Mouse (Mus musculus) CH12.LX (cell line): ENCODE measurements around the gene Lonp1. TPM values are rescaled to one million over a fixed set of nuclear protein-coding genes. Genes with fewer than 3 reads are reported as not detected.

Source experiments
- DNase-seq: peaks from one replicate; pipeline ENCODE4 v3.0.0-alpha.2; 2013; ENCODE audit errors: extremely low read depth
- H3K27ac ChIP-seq: 2 replicates; pipeline ENCODE4 v1.5.1; 2012; ENCODE audit warnings: low read depth, mild to moderate bottlenecking, control low read depth, moderate library complexity; ENCODE audit not compliant: insufficient read depth
- H3K27me3 ChIP-seq: replicated peaks from 2 replicates; pipeline ENCODE3; 2012; ENCODE audit warnings: inconsistent platforms
- H3K36me3 ChIP-seq, 2 experiments: replicated peaks in 1 of 2; 2 replicates each; pipeline versions ENCODE3 to v1.6.1; 2012; ENCODE audit warnings: inconsistent platforms in 1 of 2, low read length in 1 of 2, mild to moderate bottlenecking in 1 of 2, mixed read lengths in 1 of 2, moderate library complexity in 1 of 2; ENCODE audit not compliant: control insufficient read depth in 1 of 2, insufficient read depth in 1 of 2
- H3K4me1 ChIP-seq, 2 experiments: 2 replicates each; pipeline ENCODE4 v1.6.1; 2012; ENCODE audit warnings: inconsistent platforms in 1 of 2, moderate library complexity in 1 of 2; ENCODE audit not compliant: insufficient read depth in 2 of 2, control insufficient read depth in 1 of 2
- H3K4me2 ChIP-seq: 2 replicates; pipeline ENCODE4 v1.6.1; 2012; ENCODE audit warnings: low read depth, mild to moderate bottlenecking, control low read depth; ENCODE audit not compliant: poor library complexity, insufficient read depth, severe bottlenecking
- H3K4me3 ChIP-seq, 3 experiments: fragments of 150-350 bp in 1 of 3; sonication (generic) in 1 of 3; replicated peaks in 1 of 3; 2 replicates each; pipeline versions ENCODE3 to v1.5.1; 2011 to 2012; ENCODE audit warnings: low read depth in 2 of 3, low read length in 2 of 3, mild to moderate bottlenecking in 2 of 3, moderate library complexity in 2 of 3, control low read depth in 1 of 3, improper control_type of control experiment in 1 of 3, inconsistent platforms in 1 of 3, mixed read lengths in 1 of 3; ENCODE audit not compliant: poor library complexity in 1 of 3
- H3K79me2 ChIP-seq: replicated peaks from 2 replicates; pipeline ENCODE4 v1.6.1; 2012; ENCODE audit warnings: mild to moderate bottlenecking, moderate library complexity; ENCODE audit not compliant: control insufficient read depth, poor library complexity, insufficient read depth, severe bottlenecking; ENCODE audit errors: extremely low read depth
- H3K9ac ChIP-seq: 2 replicates; pipeline ENCODE4 v1.6.1; 2012; ENCODE audit warnings: low read depth, mild to moderate bottlenecking, control low read depth, moderate library complexity; ENCODE audit not compliant: insufficient read depth
- H3K9me3 ChIP-seq: replicated peaks from 2 replicates; pipeline ENCODE3; 2012; ENCODE audit warnings: low read length, inconsistent platforms, mixed read lengths
- CHD1 ChIP-seq: IDR thresholded peaks from 2 replicates; pipeline ENCODE4 v1.6.1; 2012; ENCODE audit warnings: low read depth, low read length, improper control_type of control experiment, inconsistent platforms
- CHD2 ChIP-seq: IDR thresholded peaks from 2 replicates; pipeline ENCODE4 v1.6.1; 2011; ENCODE audit warnings: low read length, improper control_type of control experiment
- CTCF ChIP-seq, 2 experiments: IDR thresholded peaks in 1 of 2; conservative IDR thresholded peaks in 1 of 2; 2 replicates each; pipeline ENCODE4 v1.5.1; 2011 to 2012; ENCODE audit warnings: low read depth in 2 of 2, low read length in 2 of 2, improper control_type of control experiment in 1 of 2, inconsistent platforms in 1 of 2, mild to moderate bottlenecking in 1 of 2, moderate library complexity in 1 of 2
- ETS1 ChIP-seq: conservative IDR thresholded peaks from 2 replicates; pipeline ENCODE4 v1.6.1; 2012; ENCODE audit warnings: low read depth, mild to moderate bottlenecking, inconsistent platforms, low read length, improper control_type of control experiment, moderate library complexity
- GABPA ChIP-seq: IDR thresholded peaks from 2 replicates; pipeline ENCODE4 v1.6.1; 2012; ENCODE audit warnings: low read depth, low read length, improper control_type of control experiment, inconsistent platforms; ENCODE audit not compliant: insufficient replicate concordance
- IRF4 ChIP-seq: IDR thresholded peaks from 2 replicates; pipeline ENCODE4 v1.6.1; 2014; ENCODE audit warnings: low read depth, mild to moderate bottlenecking, inconsistent platforms, low read length, improper control_type of control experiment
- JUND ChIP-seq: conservative IDR thresholded peaks from 2 replicates; pipeline ENCODE4 v1.6.1; 2011; ENCODE audit warnings: low read depth, low read length, improper control_type of control experiment
- MEF2A ChIP-seq: IDR thresholded peaks from 2 replicates; pipeline ENCODE4 v1.6.1; 2014; ENCODE audit warnings: low read depth, mild to moderate bottlenecking, inconsistent platforms, low read length, improper control_type of control experiment, borderline replicate concordance
- MXI1 ChIP-seq: IDR thresholded peaks from 2 replicates; pipeline ENCODE4 v1.6.1; 2011; ENCODE audit warnings: mild to moderate bottlenecking, low read depth, low read length, improper control_type of control experiment
- PAX5 ChIP-seq: IDR thresholded peaks from 2 replicates; pipeline ENCODE4 v1.6.1; 2012; ENCODE audit warnings: low read length, inconsistent platforms, mixed read lengths
- POLR2A ChIP-seq: IDR thresholded peaks from 2 replicates; pipeline ENCODE4 v1.6.1; 2011; ENCODE audit warnings: low read depth, mild to moderate bottlenecking, improper control_type of control experiment, low read length
- RCOR1 ChIP-seq: conservative IDR thresholded peaks from 2 replicates; pipeline ENCODE4 v1.6.1; 2012; ENCODE audit warnings: low read depth, mild to moderate bottlenecking, inconsistent platforms, low read length, improper control_type of control experiment
- SMC3 ChIP-seq: IDR thresholded peaks from 2 replicates; pipeline ENCODE4 v1.6.1; 2011; ENCODE audit warnings: low read depth, low read length, improper control_type of control experiment
- TCF12 ChIP-seq: IDR thresholded peaks from 2 replicates; pipeline ENCODE4 v1.6.1; 2014; ENCODE audit warnings: low read depth, mild to moderate bottlenecking, inconsistent platforms, low read length, improper control_type of control experiment
- USF2 ChIP-seq: conservative IDR thresholded peaks from 2 replicates; pipeline ENCODE4 v1.6.1; 2011; ENCODE audit warnings: low read depth, low read length, improper control_type of control experiment
- ZMIZ1 ChIP-seq: IDR thresholded peaks from 2 replicates; pipeline ENCODE4 v1.6.1; 2012; ENCODE audit warnings: low read depth, mild to moderate bottlenecking, inconsistent platforms, low read length, improper control_type of control experiment
- ZNF384 ChIP-seq: IDR thresholded peaks from 2 replicates; pipeline ENCODE4 v1.6.1; 2012; ENCODE audit warnings: low read depth, low read length, improper control_type of control experiment, inconsistent platforms
- dilution Hi-C: fragments of 300-500 bp; cut with MboI; formaldehyde crosslinking; loops from 2 replicates; pipeline ENCODE4 v1.14.3; 2020; ENCODE audit warnings: low sequenced_read_pairs; ENCODE audit not compliant: extremely low pct_unique_long_range_greater_than_20kb, extremely low pct_ligation_motif_present
- in situ Hi-C: fragments of 300-500 bp; cut with MboI; formaldehyde crosslinking; loops from 3 replicates; pipeline ENCODE4 v1.14.3; 2019; ENCODE audit warnings: low sequenced_read_pairs, low pct_ligation_motif_present, low pct_unique_long_range_greater_than_20kb, mixed read lengths
- polyA plus RNA-seq: library from polyadenylated mRNA; unstranded; fragments of >175 nt; gene quantifications from 2 replicates; pipeline ENCODE4 v1.2.1, GENCODE M21; 2012; ENCODE audit warnings: low read depth; ENCODE audit not compliant: insufficient read length
- total RNA-seq, 2 experiments: library from RNA; depleted of rRNA; stranded (reverse); fragments of 300-350 nt in 1 of 2; fragments of >200 nt in 1 of 2; gene quantifications; 2 replicates each; pipeline ENCODE4 v1.2.3; 2012 to 2014

Lonp1 gene
- total and polyA plus RNA-seq, 3 experiments, result 69.6 to 151 (median 99.4) TPM

GRCm38 (mm10) chr17:56615792-56616191 lies 10.9 kb downstream of the Lonp1 start:
- H3K4me1 ChIP-seq, result peaks cover 21 to 44% of the 10 kb centered on the region in 2 experiments
- no peak overlapping the region for H3K27ac ChIP-seq
- no peak for DNase-seq
- no peak overlapping the region for H3K4me2 ChIP-seq
- no peaks in the 10 kb centered on the region for H3K27me3 ChIP-seq
- TF ChIP-seq MXI1 (no peak), USF2 (no peak), ZNF384 (no peak), RCOR1 (no peak), POLR2A (0 out of 2 replicates have a peak, but pooled peaks have one; percentile 33), IRF4 (no peak), MEF2A (no peak), ZMIZ1 (0 out of 2 replicates have a peak, but pooled peaks have one; percentile 6)
- H3K79me2 ChIP-seq, result peaks cover 35% of the 10 kb centered on the region
- no peak overlapping the region for H3K4me3 ChIP-seq
- H3K36me3 ChIP-seq, result peaks cover 70 to 72% of the 10 kb centered on the region in 2 experiments
- dilution Hi-C loops (no loop called here), in situ Hi-C loops (no loop called here)
- H3K9me3 ChIP-seq, result no peaks in the 10 kb centered on the region
- H3K9ac ChIP-seq, result no peak overlapping the region

GRCm38 (mm10) chr17:56615136-56615784 lies 11.4 kb downstream of the Lonp1 start:
- dilution Hi-C loops (no loop called here), in situ Hi-C loops (no loop called here)
- Histone ChIP-seq H3K4me1 (peaks cover 21 to 49% of the 10 kb centered on the region in 2 experiments), H3K79me2 (peaks cover 37% of the 10 kb centered on the region), H3K9me3 (no peaks in the 10 kb centered on the region), H3K36me3 (peaks cover 65 to 67% of the 10 kb centered on the region in 2 experiments), H3K27me3 (no peaks in the 10 kb centered on the region), H3K4me2 (peak overlapping the region; percentile 62), H3K27ac (no peak overlapping the region), H3K9ac (no peak overlapping the region), H3K4me3 (peak overlapping the region in 2 of 3 experiments; percentile 82 to 84)
- TF ChIP-seq USF2 (no peak), SMC3 (no peak), PAX5 (no peak), ZMIZ1 (peak; percentile 28; the same call in 1 of the 2 replicates), TCF12 (no peak), CHD2 (peak; percentile 21; the same call in 1 of the 2 replicates), CHD1 (no peak), GABPA (no peak), ETS1 (no peak), CTCF (conservative IDR thresholded peaks at IDR 0.05 in 1 of 2, IDR thresholded peaks at IDR 0.05 in 1 of 2; ENCODE audit: low read depth in 2 of 2, low read length in 2 of 2) (no peak), JUND (no peak)
- no peak for DNase-seq
